Comparison of ENCODE assay signal across 20 mouse cellular contexts in genomic region chr5:124421786-124422185, GRCm38 (mm10).
"Had no signal": no experiment of that assay in that cellular context is flagged by ENCODE, and none has a peak within 500 bp of the region (broad histone marks: within the 10 kb centered on the region; RNA-seq: fewer than 3 reads in every experiment).

No protein-coding gene starts in this region.

- H3K9me3 ChIP-seq: liver, embryonic 15.5 days; midbrain, embryonic 10.5 days; midbrain, embryonic 12.5 days; neural tube, embryonic 13.5 days; neural tube, embryonic 15.5 days had no signal

- H3K4me3 ChIP-seq: liver, embryonic 15.5 days; midbrain, embryonic 10.5 days; midbrain, embryonic 12.5 days; myocyte; neural tube, embryonic 13.5 days; neural tube, embryonic 15.5 days had no signal

- H3K4me2 ChIP-seq: liver, embryonic 15.5 days; lung, embryonic 14.5 days; midbrain, embryonic 12.5 days; neural tube, embryonic 13.5 days; neural tube, embryonic 15.5 days had no signal

- H3K27ac ChIP-seq: liver, embryonic 15.5 days; midbrain, embryonic 10.5 days; midbrain, embryonic 12.5 days; neural tube, embryonic 13.5 days; neural tube, embryonic 15.5 days had no signal

- ATAC-seq: midbrain, embryonic 16.5 days had no signal

- H3K9ac ChIP-seq: liver, embryonic 15.5 days; lung, embryonic 14.5 days; midbrain, embryonic 12.5 days; neural tube, embryonic 13.5 days; neural tube, embryonic 15.5 days had no signal

- H3K27me3 ChIP-seq: liver, embryonic 15.5 days; midbrain, embryonic 12.5 days; neural tube, embryonic 13.5 days; neural tube, embryonic 15.5 days had no signal

- DNase-seq: lung, adult 18-20 months; lung, embryonic 14.5 days; lung, postnatal 10 days; lung, postnatal 4 days; midbrain, embryonic 14.5 days; retina, postnatal 1 day; right cerebral cortex, adult 18-20 months; right cerebral cortex, postnatal 25 days; right cerebral cortex, postnatal 4 days; spleen, adult 18-20 months; thymus, adult 18-20 months; thymus, postnatal 14 days; thymus, postnatal 36 days had no signal
